Mouse (Mus musculus) liver, postnatal 0 days (tissue): ENCODE measurements around the gene Grid1.

Experiments used
- CTCF ChIP-seq: sonication (generic); IDR thresholded peaks from 2 replicates; pipeline ENCODE4 v1.5.1; 2016; ENCODE audit warnings: antibody characterized with exemption, low read depth
- EP300 ChIP-seq: IDR thresholded peaks from 2 replicates; pipeline ENCODE4 v1.6.1; 2016; ENCODE audit warnings: antibody characterized with exemption, low read depth, mild to moderate bottlenecking

GRCm38 (mm10) chr14:35006736-35007135 is 186.8 kb downstream of the Grid1 start:
- TF ChIP-seq CTCF, result no peak
- TF ChIP-seq EP300, result no peak
